Mouse (Mus musculus): ENCODE data around the gene Ccdc152.

Gene Ccdc152

DNA sequence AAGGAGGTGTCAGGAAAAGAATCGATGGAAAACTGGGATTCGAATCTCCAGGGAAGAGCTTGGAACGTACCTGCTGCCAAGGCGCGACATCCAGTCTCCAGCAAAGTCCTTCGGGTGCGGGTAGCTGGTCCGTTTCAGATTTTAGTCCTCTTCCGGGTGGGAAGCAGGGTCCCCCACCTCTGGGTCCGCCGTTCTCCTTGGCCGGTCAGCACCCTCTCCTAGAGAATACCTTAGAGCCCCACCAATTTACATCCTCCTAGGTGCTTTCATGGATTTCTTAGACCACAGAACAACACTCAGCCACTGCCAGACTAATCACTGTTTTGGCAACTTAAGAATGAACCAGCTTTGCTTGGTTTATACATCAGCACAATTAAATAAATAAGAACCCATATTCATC is at the start of gene Ccdc152:
Ccdc152 (minus strand) TSS at position 101 of the 400 bp plus-strand sequence.
- no peak for DNase-seq (ENCODE audit: low spot score)

DNA sequence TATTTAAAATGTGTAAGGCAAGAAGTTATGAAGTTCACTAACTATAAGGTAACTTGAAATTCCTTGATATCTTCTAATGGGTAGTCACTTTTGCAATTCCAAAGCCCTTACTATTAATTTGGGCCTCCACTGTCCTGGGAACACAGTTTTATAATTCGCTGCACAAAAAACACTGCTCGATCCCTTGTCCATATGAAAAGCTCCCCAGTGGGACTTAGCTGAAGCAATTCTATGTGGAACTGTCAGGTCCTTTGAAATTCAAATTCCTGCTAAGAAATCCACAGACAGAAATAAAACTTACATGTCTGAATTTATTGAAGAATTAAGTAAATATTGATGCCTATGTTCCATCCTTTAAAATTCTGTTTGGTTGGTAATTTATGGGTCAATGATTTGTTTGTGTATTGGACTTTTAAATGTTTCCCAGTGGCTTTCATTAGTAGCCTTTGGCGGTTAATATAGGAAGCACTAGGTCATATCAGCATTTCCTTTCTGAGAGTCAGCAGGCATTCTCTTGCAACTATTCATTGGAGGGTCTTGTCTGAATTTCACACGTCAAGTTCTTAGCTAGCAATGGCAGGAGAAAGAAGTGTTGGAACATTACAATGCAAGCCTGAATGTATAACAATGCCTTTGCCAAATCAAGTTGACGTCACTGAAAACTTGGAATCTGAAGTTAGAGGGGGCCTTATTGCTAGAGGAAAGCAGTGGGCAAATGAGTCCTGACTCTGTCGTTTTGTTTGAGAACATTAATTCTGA is 46.2 kb upstream of the Ccdc152 start:
- DNase-seq (ENCODE audit: low spot score): no peak

DNA sequence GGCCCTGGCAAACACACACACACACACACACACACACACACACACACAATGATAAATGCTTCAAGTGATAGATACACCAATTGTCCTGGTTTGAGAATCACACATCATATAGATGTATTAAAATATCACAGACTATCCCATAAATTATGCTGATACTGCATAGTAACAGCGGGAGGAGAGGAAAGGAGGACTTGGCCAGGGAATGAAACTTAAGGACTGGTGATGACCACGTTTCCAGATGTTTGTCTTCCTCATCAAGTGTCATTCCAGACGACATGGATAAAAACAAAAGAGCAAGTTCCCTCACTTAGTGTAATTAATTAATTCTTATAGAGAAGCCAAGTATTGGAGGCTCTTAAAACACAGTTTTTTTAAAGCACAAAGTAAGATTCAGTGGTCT is 43.4 kb upstream of the Ccdc152 start:
- no peak for DNase-seq (ENCODE audit: low spot score)

DNA sequence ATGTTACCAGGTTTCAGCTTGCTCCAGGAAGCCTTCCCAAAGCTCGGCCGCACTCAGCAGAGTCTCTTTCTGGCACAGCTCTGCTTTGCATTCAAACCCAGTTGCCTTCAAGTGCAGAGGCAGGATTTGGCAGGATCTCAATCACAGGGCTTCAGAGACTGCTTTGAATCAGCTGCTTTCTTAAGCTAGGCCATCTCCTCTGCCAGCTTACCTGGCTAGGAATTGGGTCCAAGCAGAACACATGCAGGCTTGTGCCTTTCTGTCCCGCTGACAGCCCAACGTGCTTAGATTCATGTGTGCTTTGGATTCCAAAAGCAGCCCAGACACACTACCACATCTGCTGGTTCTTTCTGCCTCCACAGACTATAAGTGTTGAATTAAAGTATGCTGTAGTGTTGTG is 41.2 kb upstream of the Ccdc152 start:
- DNase-seq (ENCODE audit: low spot score): no peak

DNA sequence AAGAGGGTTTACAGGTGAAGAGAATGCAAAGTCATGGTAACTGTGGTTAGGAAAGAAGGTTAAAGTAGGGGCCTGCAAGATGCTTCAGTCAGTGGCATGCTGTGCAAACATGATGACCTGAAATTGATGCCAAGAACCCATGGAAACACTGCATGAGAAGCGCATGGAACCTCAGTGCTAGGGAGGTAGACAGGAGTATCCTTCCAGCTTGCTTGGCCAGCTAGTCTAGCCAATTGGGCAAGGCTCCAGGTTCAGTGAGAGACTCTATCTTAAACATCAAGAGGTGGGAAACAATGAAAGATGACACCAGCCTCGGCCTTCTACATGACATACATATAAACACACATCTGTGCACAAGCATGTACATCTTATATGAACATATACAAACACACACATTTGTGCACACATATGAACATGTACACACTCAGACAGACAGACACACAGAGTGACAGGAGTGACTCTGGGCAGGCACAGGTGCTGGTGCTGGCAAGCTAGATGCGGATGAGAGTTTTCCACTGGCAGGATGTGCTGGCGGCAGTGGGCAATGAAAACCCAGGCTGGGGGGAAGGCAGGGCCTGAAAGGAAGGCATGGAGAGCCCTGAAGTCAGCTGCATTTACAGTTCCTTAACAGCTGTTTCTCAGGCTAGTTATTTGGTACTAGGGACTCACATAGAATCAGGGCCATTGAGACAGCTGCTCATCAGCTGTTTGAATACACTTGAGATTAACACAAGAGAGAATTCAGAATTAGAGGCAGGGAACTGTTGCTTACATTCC is 38.7 kb upstream of the Ccdc152 start:
- DNase-seq (ENCODE audit: low spot score): no peak

DNA sequence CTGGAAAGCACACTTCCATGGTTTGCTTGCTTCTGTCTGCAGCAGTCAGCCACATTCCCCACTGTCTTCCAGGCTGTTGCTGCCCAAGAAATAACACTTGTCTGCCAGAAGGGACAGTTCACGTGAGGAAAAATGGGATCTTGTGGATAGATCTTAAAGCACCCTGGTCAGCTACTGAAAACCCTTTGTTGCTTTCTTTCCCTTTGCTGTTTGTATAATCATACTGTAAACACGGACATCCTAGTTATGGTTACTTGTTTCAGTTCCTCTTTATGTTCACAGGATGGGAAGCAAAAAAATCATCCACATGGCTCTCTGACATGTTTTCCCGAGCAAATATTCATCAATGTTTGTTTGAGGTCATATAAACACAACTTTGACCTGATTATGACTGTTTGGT is 36.5 kb upstream of the Ccdc152 start:
- no peak for DNase-seq (ENCODE audit: low spot score)

DNA sequence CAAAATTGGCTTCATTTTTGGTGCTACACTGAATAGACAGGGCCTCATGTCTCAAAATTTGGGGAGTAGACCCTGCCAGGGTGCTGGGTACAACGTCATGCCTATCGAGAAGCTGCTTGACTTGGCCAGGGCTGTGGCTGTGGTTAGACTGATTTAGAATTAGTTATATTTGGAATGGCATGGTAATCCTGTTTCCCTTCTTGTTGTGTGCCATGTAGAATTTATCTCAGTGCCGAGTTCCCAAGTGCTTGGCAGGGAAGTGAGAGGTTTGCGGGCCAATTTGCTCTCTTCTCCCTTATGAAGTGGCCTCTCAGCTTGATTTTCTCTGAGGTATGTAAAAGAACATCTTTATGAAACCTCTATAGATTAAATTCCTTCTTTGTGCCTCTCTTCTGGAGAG is 29.2 kb upstream of the Ccdc152 start:
- DNase-seq (ENCODE audit: low spot score): no peak

DNA sequence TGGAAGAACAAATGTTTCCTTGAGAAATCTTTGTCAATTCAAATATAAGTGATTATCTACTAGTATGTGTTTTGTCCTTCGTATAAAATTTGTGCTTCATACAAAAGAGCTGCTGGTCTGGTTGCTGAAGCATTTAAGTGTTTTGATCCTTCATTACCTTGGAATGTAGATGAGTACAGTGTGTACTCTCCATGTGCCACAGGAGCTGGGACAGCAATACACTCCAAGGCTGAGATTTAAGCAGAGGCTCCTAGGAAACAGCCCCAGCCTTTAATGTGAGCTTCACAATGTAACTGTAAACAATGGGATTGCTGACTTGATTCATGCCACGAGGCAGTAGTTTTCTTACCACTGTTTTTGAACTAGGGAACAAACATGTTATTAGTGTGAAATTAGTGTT is 28.5 kb upstream of the Ccdc152 start:
- no peak for DNase-seq (ENCODE audit: low spot score)

DNA sequence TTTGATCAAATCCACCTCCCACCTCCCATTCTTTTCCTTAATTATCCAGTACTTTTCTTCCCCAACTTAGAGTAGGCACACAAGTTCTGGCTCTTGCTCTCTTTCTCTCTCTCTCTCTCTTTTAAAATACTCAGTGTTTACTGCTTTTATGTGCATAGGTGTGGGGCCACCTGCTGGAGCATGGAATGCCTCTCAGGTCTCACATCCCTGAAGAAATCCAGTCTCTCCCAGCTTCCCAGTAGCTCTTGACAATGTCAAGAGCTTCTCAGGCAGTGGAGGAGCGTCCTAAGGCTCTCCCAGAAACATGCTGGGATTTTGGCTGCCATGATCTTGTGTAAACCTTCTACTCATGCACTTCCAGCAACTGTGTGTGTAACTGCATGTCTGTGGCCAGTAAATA is 27.0 kb upstream of the Ccdc152 start:
- no peak for DNase-seq (ENCODE audit: low spot score)

DNA sequence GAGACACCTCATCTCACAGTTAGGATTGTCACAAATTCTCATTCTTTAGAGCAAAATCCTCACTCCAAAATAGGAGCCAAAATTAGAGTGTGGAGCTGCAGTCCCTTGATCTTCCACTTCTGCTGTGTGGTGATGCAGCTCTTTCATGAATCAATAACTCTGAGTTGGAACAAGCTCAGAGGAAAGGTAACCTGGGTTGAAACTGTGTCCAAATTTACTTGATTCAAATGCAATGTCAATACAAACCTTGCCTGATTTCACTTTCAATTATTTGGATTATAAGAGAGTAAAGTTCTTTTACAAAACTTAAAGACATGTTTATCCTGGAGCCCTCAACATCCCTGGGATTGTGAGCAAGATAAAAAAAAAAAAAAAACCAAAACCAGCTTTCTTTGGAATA is 19.7 kb upstream of the Ccdc152 start:
- DNase-seq (ENCODE audit: low spot score): no peak

DNA sequence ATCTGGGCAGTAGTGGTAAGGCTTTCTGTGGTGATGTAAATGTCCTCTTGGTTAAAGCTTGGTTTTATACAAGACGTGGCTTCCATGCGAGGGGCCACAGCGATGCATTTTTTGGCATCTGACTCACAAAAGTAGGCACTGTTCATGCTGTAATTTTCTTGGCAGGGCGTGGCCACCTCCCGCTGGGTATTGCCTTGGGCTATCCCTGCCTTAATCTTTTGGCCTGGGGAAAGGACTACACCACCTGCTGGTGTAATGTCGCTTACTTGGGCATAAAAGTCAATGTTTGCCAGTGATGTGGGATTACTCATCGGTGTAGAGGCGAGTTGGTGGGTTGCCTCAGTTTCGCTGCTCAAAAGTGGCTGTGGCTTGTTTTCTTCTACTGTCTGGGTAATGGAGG is 16.6 kb upstream of the Ccdc152 start:
- no peak for DNase-seq (ENCODE audit: low spot score)

DNA sequence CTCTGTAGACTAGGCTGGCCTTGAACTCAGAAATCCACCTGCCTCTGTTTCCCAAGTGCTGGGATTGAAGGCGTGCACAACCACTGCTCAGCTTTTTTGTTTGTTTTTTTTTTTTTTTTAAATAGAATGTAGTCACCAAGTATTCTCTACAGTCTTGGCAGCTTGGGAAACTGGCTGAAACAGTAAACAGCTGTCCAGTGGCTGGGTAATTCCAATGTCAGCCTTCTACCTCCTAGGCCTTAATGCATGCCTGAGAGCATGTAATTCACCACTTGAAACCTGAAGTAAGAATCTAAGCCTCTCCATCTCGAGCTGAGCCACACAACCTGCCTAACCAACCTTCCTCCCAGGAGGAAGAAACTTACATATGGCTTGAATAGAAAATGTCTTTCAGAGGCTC is 13.3 kb upstream of the Ccdc152 start:
- DNase-seq (ENCODE audit: low spot score): no peak

DNA sequence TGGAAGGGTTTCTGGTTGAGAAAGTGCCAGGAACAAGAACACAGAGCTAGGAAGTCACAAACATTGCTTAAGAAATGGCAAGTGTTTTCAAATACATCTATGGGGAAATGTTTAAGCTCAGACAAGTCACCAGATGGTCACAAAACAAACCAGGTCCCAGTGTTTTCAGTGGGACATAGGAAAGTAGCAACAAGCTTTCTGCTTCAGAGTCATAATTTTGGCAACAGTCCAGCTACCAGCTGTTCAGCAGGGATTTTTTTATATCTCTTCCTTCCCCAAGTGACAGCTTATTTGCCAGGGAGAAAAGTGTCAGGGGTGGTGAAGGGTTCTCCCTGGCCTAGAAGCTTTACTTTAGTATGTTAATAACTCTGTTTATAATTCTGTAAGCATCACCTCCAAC is 9.6 kb upstream of the Ccdc152 start:
- DNase-seq (ENCODE audit: low spot score): no peak

DNA sequence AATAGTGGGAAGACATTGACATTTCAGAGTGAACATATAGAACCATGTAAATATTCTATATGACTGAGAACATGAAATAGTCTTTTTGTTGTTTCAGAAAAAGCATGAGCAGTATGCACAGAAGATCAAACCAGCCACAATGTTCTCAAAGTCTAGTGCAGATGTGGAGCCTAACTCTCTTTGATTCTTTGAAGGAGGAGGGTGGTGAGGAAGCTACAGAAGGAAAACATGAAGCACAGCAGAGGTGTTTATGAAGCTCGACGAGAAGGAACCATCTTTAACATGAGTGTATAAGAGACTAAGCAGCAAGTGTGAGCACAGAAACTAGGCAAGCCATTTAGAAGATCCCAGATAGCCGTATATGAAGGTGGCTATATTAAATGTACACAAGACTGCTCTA is 6.5 kb upstream of the Ccdc152 start:
- DNase-seq (ENCODE audit: low spot score): no peak

DNA sequence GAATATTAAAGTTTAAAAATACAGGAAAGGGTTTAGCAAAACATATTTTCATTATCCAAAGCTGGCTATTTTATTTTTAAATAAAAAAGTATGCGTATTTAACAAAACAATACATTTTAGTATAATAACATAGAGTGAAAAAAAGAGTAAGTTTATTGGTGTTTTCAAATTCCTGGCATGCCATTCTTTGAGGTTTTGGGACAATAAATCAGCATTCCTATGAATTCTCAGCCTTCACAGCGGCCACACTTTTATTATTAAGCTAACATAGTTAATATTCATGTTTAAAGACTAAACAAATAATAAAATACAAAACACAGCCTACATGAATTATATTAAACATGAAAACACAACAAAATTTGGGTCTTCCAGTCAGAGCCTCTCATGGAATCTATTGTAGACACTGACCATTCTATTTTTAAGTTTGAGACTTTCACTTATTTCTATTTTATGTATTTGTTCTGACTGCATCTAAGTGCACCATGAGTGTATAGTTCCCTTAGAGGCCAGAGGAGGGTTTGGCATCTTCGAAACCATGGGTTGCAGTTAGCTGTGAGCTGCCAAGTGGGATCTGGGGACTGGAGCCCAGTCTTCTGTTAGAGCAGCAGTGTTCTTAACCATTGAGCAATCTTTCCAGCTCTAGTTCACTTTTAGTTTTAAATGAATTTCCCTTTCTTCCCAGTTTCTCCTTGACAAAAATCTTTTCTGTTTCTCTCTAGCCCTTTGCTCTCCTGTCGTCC is 2.8 kb downstream of the Ccdc152 start:
- DNase-seq (ENCODE audit: low spot score): no peak

DNA sequence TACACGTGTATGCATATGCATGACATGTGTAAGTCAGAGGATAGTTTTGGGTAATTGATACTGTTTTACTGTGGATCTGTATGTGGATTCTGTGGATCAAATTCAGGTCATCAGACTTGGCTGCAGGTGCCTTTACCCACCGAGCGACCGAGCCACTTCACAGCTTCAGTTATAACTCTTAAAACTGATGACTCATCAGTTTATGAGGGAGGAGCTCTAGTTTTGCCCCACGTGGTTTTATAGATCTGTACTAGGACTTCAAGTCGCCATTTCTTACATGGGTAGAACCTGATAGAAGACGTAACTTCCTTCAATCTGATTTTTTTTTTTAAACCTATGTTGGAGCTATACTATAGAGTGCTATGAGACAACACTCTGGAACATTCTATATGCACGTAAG is 5.7 kb downstream of the Ccdc152 start:
- DNase-seq (ENCODE audit: low spot score): no peak

DNA sequence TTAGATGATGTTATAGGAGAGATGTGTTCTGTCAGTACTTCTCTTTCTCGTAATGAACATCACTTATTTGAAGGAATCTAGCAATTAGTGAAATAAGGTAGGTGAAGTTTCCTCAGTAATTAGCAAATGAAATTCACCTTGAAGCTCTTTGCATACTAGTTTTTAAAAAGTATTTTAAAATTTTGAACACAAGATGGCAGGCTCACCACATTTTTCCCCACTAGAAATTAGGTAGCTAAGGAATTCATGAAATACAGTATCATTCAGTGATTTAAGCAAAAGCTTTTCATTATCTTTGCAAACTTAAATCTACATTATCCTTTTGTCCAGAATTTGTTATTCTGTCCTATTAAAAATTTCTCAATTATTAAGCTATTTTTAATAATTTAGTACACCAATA is 7.3 kb downstream of the Ccdc152 start:
- DNase-seq (ENCODE audit: low spot score): no peak

DNA sequence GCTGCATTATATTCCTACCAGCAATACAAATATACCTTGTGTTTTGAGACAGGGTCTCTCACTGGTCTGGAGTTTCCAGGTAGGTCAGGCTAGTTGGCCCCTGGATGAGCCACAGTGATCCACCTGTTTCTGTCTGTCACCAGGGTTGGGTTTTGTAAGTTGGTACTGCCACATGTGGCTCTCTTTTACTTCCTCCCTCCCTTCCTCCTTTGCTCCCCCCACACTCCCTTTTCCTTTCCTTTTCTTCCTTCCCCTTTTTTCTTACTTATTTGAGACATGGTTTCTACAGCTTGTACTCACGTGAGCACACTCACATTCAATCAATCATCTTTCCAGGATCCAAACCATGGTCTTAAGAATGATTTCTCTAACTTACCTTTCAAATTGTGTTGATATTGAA is 9.8 kb downstream of the Ccdc152 start:
- no peak for DNase-seq (ENCODE audit: low spot score)

DNA sequence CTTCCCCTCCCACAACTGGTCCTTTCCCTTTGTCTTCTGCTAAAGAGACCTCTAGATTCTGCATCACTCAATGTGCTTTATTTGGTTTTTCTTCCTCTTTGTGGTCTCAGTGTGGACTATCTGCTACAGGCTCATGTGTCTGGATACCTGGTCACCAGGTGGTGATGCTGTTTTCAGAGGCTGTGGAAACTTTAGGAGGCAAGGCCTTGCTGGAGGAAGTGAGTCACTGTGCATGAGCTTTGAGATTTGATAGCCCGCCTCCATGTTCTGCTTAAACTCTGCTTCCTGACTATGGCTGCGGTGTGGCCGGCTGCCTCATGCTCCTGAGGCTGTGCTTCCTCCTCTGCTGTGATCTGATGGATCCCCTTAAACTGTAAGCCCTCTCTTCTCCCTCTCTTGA is 12.9 kb downstream of the Ccdc152 start:
- no peak for DNase-seq (ENCODE audit: low spot score)

DNA sequence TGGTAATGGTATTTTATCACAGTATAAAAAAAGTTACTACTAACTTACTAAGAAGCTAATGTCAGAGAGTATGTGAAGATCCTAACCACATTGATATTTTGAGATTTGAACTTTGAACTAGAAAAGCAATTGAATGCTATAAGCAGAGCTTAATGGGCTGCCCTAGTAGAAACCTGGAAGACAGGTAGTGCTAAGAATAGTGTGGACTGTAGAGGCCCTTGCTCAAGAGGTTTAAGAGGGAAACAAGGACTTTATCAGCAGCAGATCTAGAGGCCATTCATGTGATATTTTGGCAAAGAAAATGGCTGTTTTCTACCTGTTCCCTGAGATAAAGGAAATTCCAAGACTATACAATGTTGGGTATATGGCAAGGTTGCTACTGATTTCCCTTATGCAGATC is 17.3 kb downstream of the Ccdc152 start:
- DNase-seq (ENCODE audit: low spot score): no peak

DNA sequence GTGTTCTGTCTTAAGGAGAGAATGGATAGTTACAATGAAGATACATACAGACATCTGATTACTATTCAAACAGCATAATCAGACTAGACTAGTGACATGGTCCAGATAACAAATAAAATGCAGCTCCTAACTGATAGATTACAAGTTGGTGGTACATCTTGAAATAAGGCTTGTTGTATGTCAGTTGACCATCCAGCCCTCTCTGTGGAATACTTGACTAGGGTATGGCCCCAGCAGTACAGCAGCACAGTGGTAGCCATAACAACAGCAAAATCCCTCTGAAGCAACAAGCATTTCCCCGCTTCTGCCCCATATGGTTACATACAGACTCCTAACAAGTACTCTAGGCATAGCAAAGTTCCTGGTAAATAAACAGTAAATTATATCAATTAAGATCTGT is 21.6 kb downstream of the Ccdc152 start:
- DNase-seq (ENCODE audit: low spot score): no peak

DNA sequence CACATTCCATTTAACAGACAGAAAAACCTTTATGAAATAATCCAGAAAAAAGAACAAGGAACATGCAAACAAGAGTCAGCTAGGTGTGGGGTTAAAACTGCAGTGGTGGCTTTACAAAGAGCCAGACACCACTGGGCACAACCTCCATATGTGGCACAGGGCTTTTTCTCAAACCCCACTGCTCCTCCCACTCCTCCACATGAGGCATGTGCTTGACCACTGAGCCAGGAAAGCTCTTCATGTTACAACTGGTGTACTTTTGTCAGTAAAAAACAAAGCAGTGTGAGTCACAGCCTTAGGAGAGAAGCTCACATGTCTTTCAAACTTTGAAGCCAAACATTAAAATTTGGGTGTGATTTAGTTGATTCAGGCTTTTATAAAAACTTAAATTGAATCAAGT is 22.1 kb downstream of the Ccdc152 start:
- DNase-seq (ENCODE audit: low spot score): no peak

DNA sequence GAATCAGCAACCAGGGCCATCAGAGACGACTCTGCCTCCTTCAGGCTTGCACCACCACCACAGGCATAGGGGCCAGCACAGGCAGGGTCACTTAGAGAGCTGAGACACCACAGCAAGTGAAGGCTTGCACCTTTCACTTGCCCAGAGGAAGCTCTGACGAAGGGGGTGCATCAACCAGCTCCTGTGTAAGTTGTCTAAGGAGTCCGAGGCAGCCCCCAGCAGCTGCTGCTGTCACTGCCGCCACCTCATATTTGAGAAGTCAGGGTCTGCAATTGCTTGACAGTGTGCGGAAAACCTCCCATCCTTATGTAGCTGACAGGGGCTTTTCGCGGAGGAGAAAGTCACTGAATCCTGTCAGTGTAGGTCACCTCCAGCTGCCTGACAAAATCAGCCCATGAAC is 24.1 kb downstream of the Ccdc152 start:
- no peak for DNase-seq (ENCODE audit: low spot score)
